Mouse (Mus musculus) thymus, postnatal 14 days (tissue): Measurements from ENCODE around the gene Elp5.
"Not testable (repeated sequence)": the region's sequence is repeated elsewhere in the genome, so short reads cannot be mapped to it uniquely, and the experiment has no call there.

ENCODE experiments used
- DNase-seq: peaks from one replicate; pipeline ENCODE4 v3.0.0; 2021

Elp5 gene

GRCm38 (mm10) chr11:69955618-69956017, 26.7 kb downstream of the Elp5 start:
- not testable (repeated sequence) for DNase-seq

GRCm38 (mm10) chr11:69953267-69953915, 28.9 kb downstream of the Elp5 start:
- DNase-seq, result no peak

GRCm38 (mm10) chr11:69952274-69952673, 30.0 kb downstream of the Elp5 start:
- DNase-seq, result no peak

- DNase-seq, result peak; percentile 51
Observed at GRCm38 (mm10) chr11:69950807-69951459, 31.4 kb downstream of the Elp5 start.

DNA sequence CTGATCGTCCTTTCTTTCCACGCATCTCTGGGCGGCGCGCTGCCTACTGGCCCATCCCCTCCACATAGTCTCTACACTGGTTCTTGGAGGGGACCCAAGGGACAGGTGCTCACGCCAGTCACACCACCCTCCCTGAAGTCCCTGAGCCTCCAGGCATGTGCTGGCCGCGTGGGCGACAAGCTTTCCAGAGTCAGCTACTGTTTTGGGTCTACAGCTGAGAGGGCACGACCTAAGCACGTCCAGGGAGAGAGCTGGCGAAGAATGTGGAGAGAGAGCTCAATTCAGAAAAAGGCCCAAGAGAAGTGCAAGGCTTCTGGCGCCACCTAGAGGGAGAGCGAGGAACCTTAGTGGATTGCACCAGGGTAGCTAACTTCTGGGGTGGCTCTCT, 33.6 kb downstream of the Elp5 start:
- DNase-seq, result peak; percentile 88

GRCm38 (mm10) chr11:69948066-69948762, 34.1 kb downstream of the Elp5 start, which contains the start of gene Slc2a4:
TSS of gene Slc2a4 (minus strand) at chr11:69948188.
- DNase-seq, result peak; percentile 97

DNA sequence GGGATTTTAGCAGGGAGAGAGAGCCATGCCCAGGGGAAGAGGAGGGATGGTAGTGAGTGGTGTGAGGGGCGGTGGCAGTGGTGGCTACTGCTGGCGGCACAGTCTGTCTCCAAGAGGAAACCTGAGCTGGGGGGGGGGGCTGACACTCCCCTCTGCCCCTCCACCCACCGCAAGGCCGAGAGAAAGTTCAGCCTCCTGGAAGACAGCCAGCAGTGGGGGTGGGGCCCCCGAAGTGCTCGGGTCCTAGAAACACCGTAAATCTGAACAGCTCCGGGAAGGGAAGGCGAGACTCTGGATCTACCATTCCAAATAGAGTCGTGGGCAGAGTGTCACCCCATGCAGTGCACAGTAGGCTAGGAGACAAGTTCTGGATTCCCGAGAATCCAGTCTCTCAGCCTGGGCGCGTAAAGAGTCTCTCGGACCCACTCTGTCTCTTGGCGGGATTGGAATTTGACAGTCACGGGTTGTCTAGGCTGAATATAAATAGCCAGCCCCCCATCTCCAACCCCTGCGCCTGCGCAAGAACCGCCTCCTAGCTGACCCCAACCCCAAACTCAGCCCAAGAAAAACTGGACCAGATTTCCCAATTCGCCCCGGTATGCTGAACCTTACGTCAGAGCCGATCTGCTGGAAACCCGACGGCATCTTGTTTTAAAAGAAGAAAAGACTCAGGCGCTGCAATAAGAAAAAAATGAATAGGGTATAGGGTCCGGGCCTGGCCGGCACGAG, 34.8 kb downstream of the Elp5 start:
- DNase-seq, result no peak

DNA sequence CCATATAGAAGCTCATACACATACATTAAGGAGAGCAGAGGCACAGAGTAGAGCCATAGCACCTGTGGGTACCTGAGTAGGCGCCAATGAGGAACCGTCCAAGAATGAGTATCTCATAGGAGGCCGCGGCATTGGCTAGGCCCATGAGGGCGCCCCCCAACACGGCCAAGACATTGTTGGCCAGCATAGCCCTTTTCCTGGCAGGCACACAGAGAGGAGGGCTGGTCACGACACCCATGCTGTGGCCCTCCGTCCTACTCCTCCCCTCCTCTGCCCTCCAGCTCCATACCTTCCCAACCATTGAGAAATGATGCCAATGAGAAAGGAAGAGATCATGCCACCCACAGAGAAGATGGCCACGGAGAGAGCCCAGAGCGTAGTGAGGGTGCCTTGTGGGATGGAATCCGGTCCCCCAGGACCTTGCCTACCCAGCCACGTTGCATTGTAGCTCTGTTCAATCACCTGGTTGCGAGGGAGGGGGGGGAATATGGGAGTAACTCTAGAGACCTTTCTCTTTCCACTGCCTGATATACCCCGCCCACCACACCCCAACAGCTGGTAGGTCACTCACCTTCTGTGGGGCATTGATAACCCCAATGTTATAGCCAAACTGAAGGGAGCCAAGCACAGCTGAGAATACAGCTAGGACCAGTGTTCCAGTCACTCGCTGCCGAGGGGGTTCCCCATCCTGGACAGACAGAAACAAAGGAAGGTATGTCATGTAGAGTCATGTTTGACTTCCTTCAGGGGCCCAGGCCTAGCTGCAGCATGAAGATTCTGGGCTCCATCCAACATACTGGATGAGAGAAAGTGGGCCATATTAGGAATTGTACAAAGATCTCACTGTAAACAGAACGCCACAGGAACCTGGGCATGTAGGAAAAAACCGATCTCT, 36.1 kb downstream of the Elp5 start:
- no peak for DNase-seq

DNA sequence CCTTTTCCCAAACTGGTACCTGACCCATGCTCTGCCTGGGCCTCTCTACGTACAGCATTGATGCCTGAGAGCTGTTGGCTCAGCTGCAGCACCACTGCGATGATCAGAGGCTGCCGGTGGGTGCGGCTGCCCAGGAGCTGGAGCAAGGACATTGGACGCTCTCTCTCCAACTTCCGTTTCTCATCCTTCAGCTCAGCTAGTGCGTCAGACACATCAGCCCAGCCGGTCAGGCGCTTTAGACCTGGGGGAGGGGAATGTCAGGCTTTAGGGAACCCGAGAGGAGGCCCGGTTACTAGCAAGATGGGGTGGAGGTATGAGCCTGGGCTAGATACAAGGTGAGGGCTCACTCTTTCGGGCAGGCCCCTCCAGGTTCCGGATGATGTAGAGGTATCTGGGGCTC, 37.1 kb downstream of the Elp5 start:
- DNase-seq, result no peak

DNA sequence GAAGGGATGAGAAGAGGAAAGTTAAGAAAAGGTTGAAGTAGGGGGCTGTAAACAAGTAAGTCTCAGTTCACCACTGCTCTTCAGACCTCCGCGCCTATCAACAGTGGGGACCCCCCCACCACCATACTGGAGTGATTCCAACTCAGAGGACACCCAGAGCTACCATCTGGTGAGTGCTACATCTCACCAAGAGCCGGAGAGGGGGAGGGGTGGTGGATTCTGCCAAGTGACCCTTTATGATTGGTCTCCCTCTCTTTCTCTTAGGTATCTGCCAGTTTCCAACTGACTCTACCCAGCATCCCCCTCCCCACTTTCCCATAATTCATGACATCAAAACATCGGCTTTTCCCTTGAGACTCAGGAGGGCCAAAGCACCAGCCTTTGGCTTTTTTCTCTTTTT, 41.4 kb downstream of the Elp5 start:
- DNase-seq, result no peak

- no peak for DNase-seq
Observed at GRCm38 (mm10) chr11:69939731-69940130, 42.6 kb downstream of the Elp5 start.

DNA sequence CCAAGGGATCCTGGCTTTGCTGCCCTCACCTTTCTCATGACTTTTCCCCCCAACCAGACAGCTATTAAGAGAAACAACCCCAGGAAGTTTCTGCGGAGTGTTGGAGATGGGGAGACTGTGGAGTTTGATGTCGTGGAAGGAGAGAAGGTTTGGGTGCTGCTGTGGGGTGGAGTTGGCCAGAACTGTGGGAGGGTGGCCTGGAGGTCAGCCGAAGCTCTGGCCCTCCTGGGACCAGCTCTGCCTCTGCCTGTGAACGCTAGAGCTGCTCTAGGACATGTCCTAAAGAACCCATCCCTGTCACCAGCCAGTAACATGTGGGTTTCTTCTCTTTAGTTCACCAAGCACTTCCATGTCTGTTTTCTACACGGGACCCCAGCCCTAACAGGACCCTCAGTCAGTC, 43.1 kb downstream of the Elp5 start:
- DNase-seq, result no peak

DNA sequence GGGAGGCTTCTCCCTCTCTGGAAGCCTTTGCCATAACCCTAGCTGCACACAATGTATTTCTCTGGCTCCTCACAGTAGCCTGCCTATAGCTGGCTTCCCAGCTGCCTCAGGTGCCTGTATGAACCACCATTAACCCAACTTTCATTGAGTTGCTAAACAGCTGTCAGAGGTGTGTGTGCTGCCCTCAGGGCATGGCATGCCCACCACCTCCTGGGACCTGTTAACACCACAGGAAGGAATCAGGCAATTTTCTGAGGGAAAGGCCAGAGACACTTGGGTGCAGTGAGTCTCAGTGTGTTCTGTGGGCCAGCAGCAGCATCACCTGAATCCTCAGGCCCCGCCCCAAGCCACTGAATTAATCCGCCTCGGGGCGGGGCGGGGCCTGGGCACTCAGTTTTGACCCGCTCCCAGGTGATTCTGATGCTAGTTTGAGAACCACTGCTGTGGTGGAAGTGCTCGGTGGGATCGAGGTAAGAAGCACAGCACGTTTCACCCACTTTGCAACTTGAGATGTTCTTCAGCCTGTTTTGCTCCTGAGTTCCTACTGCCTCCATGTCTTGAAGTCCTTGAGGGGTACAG, 43.8 kb downstream of the Elp5 start:
- DNase-seq, result no peak

GRCm38 (mm10) chr11:69937834-69938233, 44.5 kb downstream of the Elp5 start:
- DNase-seq, result no peak

- DNase-seq, result no peak
Observed at GRCm38 (mm10) chr11:69937385-69937784, 44.9 kb downstream of the Elp5 start.

DNA sequence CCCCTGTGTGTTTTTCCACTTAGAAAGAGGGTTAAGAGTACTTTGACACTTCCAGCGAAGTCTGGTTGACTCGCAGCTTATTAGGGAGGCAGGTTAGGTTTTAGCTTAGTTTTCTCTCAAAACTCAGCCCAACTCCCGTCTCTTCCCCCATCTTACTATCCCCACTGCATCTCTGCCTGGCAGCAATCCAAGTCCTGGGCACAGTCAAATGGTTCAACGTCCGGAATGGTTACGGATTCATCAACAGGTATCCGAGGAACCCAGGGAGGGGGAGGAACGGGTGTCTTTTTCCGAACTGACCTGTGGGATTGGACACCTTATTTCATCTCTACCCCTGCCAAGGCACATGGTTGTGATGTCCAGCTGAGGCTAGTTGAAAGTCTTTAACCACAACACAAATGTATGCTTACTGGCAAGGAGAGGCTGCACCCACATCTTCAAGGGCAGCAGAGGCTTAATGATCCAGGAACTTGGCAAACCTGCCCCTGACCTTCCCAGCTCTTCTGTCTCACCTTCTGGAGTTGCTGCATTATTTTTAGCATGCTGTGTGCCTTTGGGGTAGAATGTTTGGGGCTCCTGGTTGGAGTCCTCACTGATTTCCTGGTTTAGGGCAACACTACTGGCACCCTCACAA, 45.5 kb downstream of the Elp5 start:
- DNase-seq, result no peak

DNA sequence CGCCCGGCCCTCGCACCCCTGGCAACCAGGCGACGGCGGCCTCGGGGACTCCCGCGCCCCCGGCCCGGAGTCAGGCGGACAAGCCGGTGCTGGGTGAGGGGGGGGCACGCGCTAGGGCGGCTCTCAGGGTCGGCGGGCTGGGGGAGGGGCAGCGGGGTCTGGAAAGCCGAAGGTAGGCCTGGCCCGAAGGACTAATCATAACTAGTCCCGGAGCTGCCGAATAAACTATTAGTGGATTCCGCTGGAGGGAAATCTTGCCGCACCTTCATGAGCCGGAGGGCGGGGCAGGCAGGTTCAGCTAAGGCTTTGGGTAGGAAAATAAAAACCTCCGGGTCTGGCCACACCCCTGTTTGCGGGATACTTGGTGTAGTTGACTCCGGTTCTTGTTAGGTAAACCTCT, 46.2 kb downstream of the Elp5 start:
- peak; percentile 48 for DNase-seq

DNA sequence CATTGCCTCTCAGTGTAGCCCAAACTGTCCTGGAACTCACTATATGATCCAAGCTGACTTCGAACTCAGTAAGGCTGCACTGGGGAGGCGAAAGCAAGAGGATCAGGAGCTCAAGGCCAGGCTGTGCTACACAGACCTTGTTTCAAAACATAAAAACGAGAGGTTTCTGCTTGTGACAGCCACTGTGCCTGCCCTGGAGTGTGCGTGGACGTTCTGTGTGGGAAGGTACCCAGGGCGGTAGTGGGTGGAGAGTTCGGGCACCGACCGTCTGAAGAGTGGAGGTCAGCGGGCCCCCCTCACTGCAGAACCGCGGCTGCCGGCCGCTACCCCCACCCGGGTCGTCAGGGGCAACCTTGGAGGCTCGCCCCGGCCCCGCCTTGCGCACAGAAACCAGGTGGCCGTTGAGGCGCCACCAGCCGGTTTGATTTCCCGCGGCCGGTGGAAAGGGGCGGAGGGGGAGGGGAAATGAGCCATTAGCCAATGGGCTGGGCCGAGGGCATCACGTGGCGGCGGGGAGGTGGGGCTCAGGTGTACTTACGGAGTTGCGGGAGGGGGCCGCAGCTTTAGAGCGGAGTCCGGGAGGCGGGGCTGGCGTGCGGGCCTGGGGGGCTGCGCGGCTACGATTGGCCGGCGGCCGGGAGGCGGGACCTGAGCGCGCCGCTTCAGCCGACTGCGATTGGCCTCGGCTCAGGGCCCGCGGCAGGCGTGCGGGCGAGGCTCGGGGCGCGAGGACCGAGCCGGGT, 47.0 kb downstream of the Elp5 start, which contains the start of gene Ybx2:
Gene Ybx2, plus strand, starts transcription at position 660 of the 743 bp plus-strand sequence.
- peak; percentile 96 for DNase-seq

GRCm38 (mm10) chr11:69934681-69935080, 47.6 kb downstream of the Elp5 start:
- no peak for DNase-seq

- DNase-seq, result peak; percentile 95
Observed at GRCm38 (mm10) chr11:69934169-69934568, 48.1 kb downstream of the Elp5 start.

DNA sequence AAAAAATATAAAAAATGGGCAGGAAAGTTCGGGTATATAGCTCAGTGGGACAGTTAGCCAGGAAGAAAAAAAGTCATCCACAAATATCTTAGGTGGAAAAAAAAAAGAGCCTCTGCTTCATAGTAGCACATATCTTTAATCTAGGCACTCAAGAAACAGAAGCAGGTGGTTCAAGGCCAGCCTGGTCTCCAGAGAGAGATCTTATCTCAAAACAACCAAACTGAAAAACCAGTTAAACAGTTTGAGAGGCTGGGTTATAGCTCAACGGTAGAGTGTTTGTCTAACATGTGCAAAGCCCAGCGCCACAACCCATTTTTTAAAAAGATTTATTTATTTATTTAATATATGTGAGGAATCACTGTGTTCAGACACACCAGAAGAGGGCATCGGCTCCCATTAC, 49.3 kb downstream of the Elp5 start:
- DNase-seq, result no peak
